Mouse (Mus musculus): Measurements from ENCODE around the gene Nkain1.

Gene Nkain1

DNA sequence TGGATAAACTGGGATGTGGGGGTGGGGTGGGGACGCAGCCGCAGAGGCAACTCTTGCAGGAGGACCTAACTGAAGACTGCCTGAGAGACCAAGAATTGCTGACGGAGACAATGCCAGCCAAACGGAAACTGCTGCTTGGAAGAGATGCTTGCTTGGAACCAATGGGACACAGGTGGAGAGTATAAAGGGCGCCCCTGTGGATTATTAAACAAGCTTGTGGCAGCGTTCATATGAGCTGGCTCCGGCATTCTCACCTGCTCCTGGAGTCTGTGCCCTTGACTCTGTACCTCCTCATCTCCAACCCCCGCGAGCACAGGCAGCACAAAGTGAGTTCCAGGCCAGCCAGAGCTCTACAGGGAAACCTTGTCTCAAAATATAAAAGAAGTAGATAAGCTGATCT is 23.5 kb downstream of the Nkain1 start:
- CTCF ChIA-PET, result no interaction called here

- CTCF ChIA-PET, result interaction anchor here (0.8 kb wide), 1 partner anchor 253 kb away, joined by 14 read pairs; no protein-coding TSS in a partner anchor
Measured at GRCm38 (mm10) chr4:130549189-130549588, 24.8 kb downstream of the Nkain1 start.

- CTCF ChIA-PET, result no interaction called here
Measured at GRCm38 (mm10) chr4:130546798-130547562, 27.0 kb downstream of the Nkain1 start.

DNA sequence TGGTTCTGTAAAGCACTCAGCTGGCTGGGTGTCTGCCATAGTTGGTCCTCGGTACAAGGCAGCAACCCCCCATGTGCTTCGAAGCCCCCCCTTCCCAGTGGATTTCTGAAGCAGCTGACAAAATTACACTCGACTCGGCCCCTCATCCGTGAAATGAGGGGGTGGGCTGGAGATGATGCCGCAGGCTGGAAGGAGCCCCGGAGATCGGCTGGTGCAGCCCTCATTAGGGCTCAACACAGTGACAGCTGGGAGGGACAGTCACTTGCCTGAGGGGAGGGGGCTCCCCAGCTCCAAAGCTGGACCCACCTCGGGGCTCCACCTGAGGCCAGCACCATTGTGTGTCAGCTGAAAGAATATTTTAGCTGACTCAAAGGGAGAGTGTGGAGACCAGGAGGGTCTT is 29.6 kb downstream of the Nkain1 start:
- CTCF ChIA-PET, result no interaction called here

DNA sequence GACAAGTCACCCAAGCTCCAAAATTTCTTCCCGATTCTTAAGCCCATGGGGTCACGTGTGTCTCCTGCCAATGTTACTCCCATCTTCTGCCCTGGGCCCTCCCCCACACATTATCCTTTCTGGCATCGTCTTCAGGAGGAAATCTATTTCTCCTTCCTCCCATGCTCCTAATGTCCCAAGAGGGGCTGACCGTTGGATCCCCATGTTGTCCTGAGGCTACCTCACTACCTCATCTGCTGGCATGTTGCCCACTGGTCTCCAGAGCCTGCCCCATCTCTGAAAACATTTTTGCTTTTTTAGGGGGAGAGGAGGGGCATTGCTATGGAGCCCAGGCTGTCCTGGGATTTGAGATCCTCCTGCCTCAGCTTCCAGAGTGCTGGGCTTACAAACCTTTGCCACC is 30.9 kb downstream of the Nkain1 start:
- CTCF ChIA-PET, result no interaction called here

- CTCF ChIA-PET, result no interaction called here
Measured at GRCm38 (mm10) chr4:130540831-130541230, 33.1 kb downstream of the Nkain1 start.

DNA sequence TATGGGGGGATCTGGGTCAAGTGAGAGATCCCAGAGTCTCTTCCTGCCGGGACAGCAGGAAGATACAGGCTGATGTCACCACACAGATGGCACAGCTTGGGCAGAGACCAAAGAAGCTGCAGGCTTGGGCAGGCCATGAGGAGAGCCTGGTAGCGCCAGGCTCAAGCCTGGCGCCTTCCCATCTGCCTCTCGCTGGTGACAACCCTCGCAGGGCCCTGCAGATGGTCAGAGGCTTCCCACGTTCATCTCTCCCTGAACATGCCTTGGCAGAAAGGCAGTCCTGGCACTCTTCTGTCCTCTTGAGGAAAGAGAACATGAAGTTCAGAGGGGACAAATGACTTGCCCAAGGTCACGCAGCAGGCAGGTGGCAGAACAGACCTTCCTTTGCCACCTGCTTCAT is 34.3 kb downstream of the Nkain1 start:
- CTCF ChIA-PET, result no interaction called here

GRCm38 (mm10) chr4:130539053-130539452 is 34.9 kb downstream of the Nkain1 start:
- CTCF ChIA-PET, result no interaction called here

DNA sequence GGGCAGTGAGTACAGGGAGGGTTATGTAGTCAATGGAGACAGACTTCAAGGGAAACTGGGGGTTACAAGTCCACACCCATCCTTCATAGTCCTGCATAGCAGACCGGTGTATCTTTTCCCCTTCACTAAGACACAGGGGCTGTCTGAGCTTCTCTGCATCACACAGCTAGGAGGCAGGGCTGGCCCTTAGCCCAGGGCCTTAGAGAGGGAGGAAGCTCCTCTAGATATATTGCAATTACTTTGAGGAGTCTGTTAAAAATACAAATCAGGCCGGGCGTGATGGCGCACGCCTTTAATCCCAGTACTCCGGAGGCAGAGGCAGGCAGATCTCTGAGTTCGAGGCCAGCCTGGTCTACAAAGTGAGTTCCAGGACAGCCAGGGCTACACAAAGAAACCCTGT is 36.6 kb downstream of the Nkain1 start:
- CTCF ChIA-PET, result interaction anchor here (0.6 kb wide), 1 partner anchor 1634 kb away, joined by 5 read pairs; no protein-coding TSS in a partner anchor

DNA sequence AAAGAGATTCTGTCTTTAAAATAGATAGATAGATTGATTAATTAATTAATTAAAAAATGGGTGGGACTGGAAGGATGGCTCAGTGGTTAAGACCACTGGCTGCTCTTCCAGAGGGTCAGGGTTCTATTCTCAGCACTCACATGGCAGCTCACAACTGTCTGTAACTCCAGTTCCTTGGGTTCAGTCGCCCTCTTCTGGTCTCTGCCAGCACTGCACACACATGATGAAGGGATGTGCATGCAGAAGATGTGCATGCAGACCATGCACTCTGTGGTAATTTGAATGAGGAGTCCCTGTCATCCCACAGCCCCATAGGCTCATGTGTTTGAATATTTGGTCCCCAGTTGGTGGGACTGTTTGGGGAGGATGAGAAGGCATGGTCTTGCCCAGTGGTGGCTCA is 38.2 kb downstream of the Nkain1 start:
- CTCF ChIA-PET, result no interaction called here

- CTCF ChIA-PET, result interaction anchor here (0.6 to 1.1 kb wide), 2 partner anchors 192 to 1993 kb away, joined by 4 to 7 read pairs; no protein-coding TSS in a partner anchor
Measured at GRCm38 (mm10) chr4:130533975-130534374, 40.0 kb downstream of the Nkain1 start.

DNA sequence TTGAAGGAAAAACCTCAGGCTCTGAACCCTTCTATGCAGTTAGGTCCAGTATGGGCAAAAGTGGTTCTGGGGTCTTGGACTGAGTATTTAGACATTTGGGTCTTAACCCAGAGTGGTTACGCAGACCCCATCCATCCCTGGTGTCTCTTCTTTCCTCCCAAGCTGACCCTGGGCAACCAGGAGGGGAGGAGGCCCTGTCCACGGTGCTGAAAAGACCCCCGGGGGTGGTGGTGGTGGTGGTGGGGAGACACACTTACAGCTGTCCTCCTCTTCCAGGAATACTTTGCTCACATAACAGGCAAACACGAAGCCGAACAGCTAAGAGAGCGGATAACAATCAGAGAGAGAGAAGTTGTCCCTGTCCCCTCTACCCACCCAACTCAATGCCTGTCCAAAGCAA is 41.6 kb downstream of the Nkain1 start:
- CTCF ChIA-PET, result no interaction called here

DNA sequence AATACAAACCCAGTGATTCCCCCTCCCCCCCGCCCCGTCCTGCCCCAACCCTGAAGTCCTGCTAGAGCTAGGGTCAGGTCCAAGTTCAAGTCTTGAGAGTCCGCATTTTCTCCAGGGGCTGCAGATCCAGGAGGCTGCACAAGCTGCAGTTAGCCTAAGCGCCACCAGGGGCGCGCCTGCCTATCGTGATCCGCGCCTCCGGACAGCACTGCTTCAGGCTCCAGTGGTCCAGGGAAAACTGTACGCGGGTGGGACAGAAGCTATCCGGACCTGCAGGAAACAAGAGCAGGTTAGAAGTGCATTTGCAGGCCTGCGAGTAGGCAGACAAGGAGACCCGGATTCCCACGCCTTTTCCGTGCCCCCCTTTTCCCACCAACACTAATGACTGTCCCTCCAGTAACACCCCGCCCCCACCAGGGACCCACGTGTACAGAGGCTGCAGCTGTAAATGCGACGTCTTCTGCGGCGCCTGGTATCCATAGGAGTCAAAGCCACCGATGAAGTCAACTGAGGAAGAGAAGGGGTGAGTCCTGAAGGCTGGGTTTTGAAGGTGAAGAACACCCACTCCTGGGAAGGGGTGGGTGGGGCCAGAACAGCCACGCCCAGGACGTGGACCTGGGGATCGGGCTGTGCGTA is 42.2 kb downstream of the Nkain1 start:
- CTCF ChIA-PET, result interaction anchor here (0.6 kb wide), 2 partner anchors 1398 to 1690 kb away, joined by 3 read pairs; no protein-coding TSS in a partner anchor

DNA sequence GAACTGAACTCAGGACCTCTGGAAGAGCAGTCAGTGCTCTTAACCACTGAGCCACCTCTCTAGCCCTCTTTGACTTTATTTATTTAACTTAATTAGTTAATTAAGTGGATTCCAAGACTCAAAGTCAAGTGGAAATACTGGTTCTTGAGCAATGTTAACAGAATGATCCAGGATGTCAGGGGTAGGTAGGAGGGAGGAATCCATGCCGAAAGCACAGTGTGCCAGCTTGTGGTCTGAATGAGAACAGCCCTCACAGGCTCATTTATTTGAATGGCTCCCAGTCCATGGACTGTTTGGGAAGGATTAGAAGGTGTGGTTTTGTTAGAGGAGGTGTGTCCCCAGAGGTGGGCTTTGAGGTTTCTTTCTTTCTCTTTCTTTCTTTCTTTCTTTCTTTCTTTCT is 46.2 kb downstream of the Nkain1 start:
- CTCF ChIA-PET, result no interaction called here

- CTCF ChIA-PET, result no interaction called here
Measured at GRCm38 (mm10) chr4:130525041-130525440, 48.9 kb downstream of the Nkain1 start.

GRCm38 (mm10) chr4:130521466-130521865 is 52.5 kb downstream of the Nkain1 start:
- CTCF ChIA-PET, result interaction anchor here (0.6 kb wide), 1 partner anchor 1829 kb away, joined by 21 read pairs; no protein-coding TSS in a partner anchor

- CTCF ChIA-PET, result no interaction called here
Measured at GRCm38 (mm10) chr4:130520482-130520851, 53.5 kb downstream of the Nkain1 start.

DNA sequence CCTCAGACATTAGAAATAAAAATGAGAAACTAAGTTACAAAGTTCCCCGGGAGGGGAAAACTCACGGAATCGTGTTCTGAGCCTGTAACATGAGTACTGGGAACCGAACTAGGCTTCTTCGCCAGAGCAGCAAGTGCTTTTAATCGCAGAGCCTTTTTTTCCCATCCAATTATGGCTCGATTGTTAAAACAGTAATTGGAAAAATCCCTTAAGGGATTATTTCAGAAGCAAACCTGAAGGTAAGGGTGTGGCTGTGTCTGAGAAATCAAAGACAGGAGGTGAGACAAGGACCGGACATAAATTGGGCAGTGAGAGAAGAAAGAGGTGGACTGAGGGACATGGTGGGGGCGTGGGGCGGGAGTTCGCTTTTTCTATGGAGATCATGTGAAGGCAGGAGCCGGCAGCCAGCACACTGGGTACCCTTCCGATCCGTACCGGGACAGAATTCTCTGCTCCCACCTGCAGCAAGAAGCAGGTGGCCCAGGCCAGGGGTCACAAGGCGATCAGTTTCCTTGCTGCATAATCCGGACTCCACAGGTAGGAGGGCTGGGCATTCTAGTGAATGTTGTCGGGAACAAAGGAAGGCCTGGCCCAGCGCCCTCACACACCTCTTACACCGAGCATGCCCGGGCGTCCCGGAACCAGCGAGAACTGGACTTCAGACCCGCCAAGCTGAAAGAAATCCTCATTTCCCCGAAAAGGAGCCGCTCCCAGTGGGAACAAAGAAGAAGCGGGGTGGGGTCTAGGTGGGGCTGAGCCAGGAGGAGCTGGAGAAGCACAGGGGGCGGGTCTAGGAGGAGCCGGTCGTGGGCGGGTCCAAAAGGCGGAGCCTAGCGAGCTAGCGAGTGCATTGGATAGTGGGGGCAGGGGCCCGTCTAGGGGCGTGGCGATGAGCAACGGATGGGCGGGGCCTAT is 54.1 kb downstream of the Nkain1 start:
- CTCF ChIA-PET, result no interaction called here

DNA sequence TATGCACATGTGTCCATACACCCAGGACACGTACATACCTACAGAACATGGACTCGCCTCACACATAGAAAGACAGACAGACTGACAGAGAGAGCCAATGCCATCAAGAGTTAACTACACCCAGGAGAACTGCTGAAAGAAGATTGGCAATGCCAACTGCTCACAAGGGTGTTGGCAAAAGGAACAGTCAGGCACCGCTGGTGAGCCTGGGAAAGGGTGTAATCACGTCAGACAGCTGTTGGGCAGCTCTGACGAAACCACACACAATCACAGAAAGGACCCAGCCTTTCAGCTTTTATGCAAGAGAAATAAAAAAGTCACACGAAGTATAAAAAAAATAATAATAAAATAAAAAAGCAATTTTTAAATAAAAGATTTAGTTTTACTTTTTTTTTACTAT is 57.5 kb downstream of the Nkain1 start:
- CTCF ChIA-PET, result no interaction called here
